ENCODE assay signal across 9 mouse cellular contexts in genomic region chr15:98170365-98170764, GRCm38 (mm10). TPM values are rescaled to one million over a fixed set of nuclear protein-coding genes. Genes with fewer than 3 reads are reported as not detected.
DNase-seq lines count a peak whose midpoint lies in the region; ATAC-seq and TF ChIP-seq lines count a peak whose summit lies in the region.
"Had no signal": no experiment of that assay in that cellular context is flagged by ENCODE, and none has a peak within 500 bp of the region (broad histone marks: within the 10 kb centered on the region; RNA-seq: fewer than 3 reads in every experiment).

No protein-coding gene starts in this region.

- peaks cover 10% of the 10 kb centered on the region; the same call in 1 of the 2 replicates for H3K4me1 ChIP-seq in hindbrain, postnatal 0 days (ENCODE audit: insufficient read depth, low read length)
- no peaks in the 10 kb centered on the region for H3K4me1 ChIP-seq in thymus, adult 2 months (replicated peaks; ENCODE audit: control insufficient read depth, insufficient read depth, low read length)

- H3K9me3 ChIP-seq in hindbrain, postnatal 0 days (ENCODE audit: low read length): no peaks in the 10 kb centered on the region

- no peak overlapping the region for H3K4me3 ChIP-seq in C2C12 (ENCODE audit: insufficient read depth, poor library complexity, severe bottlenecking)
- H3K4me3 ChIP-seq in hindbrain, postnatal 0 days (ENCODE audit: low read length): peak overlapping the region; percentile 58
- H3K4me3 ChIP-seq in myocyte: no peak overlapping the region
- H3K4me3 ChIP-seq in thymus, adult 2 months (ENCODE audit: control insufficient read depth, insufficient read depth, low read length): no peak overlapping the region

- WGBS in hindbrain, postnatal 0 days: 22% methylated on average over 7 of the region's 7 CpGs
- WGBS in thymus, adult 2 months: 18% methylated on average over 7 of the region's 7 CpGs

- intact Hi-C loops in heart, postnatal 25 days (cut with DNase I): loop anchor here (5.0 to 10.0 kb wide), 2 partner anchors 78 to 206 kb away; partner anchors contain the start of genes Pfkm, Senp1 and Tmem106c

- peak overlapping the region; percentile 77 for H3K4me2 ChIP-seq in hindbrain, postnatal 0 days (ENCODE audit: low read depth, low read length)
- H3K4me2 ChIP-seq in myocyte (ENCODE audit: low read depth): no peak overlapping the region

- DNase-seq in brain, embryonic 14.5 days (ENCODE audit: low read depth): peak; percentile 50
- peak; percentile 68 for DNase-seq in hindbrain, postnatal 0 days (ENCODE audit: low spot score)
- DNase-seq in thymus, adult 2 months: no peak
- no peak for DNase-seq in heart, postnatal 25 days (ENCODE audit: low spot score)
- DNase-seq in spleen, adult 18-20 months: no peak

- no peak for TF ChIP-seq POLR2A in brain, embryonic 14.5 days (IDR thresholded peaks at IDR 0.05; ENCODE audit: borderline replicate concordance, extremely low read depth, insufficient read depth, insufficient read length, poor library complexity, severe bottlenecking)
- no peak for TF ChIP-seq POLR2A in myocyte (IDR thresholded peaks at IDR 0.05; ENCODE audit: insufficient read length, low read depth)
- TF ChIP-seq POLR2A in thymus, adult 2 months (IDR thresholded peaks at IDR 0.05; ENCODE audit: control insufficient read depth, extremely low read depth, insufficient read depth, low read length, poor library complexity): no peak

- ATAC-seq in hindbrain, postnatal 0 days: no peak

- H3K79me3 ChIP-seq in C2C12 (ENCODE audit: low read depth): no peaks in the 10 kb centered on the region

- H3K79me2 ChIP-seq in C2C12 (ENCODE audit: control insufficient read depth, insufficient read depth): no peaks in the 10 kb centered on the region
- no peaks in the 10 kb centered on the region for H3K79me2 ChIP-seq in myocyte (ENCODE audit: control insufficient read depth, insufficient read depth)

- H3K27ac ChIP-seq in hindbrain, postnatal 0 days: no peak overlapping the region
- H3K27ac ChIP-seq in thymus, adult 2 months (ENCODE audit: control insufficient read depth, insufficient read depth, low read length): no peak overlapping the region
- H3K27ac ChIP-seq: liver, embryonic 14.5 days had no signal

- no peak for TF ChIP-seq CTCF in C2C12 (IDR thresholded peaks at IDR 0.05; ENCODE audit: control insufficient read depth, insufficient read depth, insufficient read length)
- no peak for TF ChIP-seq CTCF in brain, embryonic 14.5 days (IDR thresholded peaks at IDR 0.05; ENCODE audit: borderline replicate concordance, extremely low read depth, insufficient read depth, insufficient read length)
- peak; percentile 28 for TF ChIP-seq CTCF in hindbrain, postnatal 0 days (IDR thresholded peaks at IDR 0.05; ENCODE audit: low read depth)
- TF ChIP-seq CTCF in thymus, adult 2 months (IDR thresholded peaks at IDR 0.05; ENCODE audit: borderline replicate concordance, control insufficient read depth, extremely low read depth, insufficient read depth, low read length, poor library complexity): no peak

- no peaks in the 10 kb centered on the region for H3K36me3 ChIP-seq in C2C12 (ENCODE audit: control insufficient read depth, insufficient read depth)
- H3K36me3 ChIP-seq in hindbrain, postnatal 0 days (ENCODE audit: insufficient read depth, low read length): no peaks in the 10 kb centered on the region
- no peaks in the 10 kb centered on the region for H3K36me3 ChIP-seq in myocyte (ENCODE audit: control insufficient read depth, insufficient read depth)
- no peaks in the 10 kb centered on the region for H3K36me3 ChIP-seq in thymus, adult 2 months (ENCODE audit: control insufficient read depth, insufficient read depth, low read length)

- peaks cover 64% of the 10 kb centered on the region for H3K27me3 ChIP-seq in C2C12 (ENCODE audit: control insufficient read depth, insufficient read depth, insufficient read length)
- no peaks in the 10 kb centered on the region for H3K27me3 ChIP-seq in hindbrain, postnatal 0 days (ENCODE audit: insufficient read depth, low read length)
- H3K27me3 ChIP-seq in myocyte (ENCODE audit: control insufficient read depth, insufficient read depth, insufficient read length): peaks cover 64% of the 10 kb centered on the region
- peaks cover 8% of the 10 kb centered on the region; the same call in 1 of the 2 replicates for H3K27me3 ChIP-seq in thymus, adult 2 months (ENCODE audit: control insufficient read depth, insufficient read depth, low read length)

- H3K9ac ChIP-seq in hindbrain, postnatal 0 days (replicated peaks; ENCODE audit: low read length): peak overlapping the region; percentile 71; the same call in 1 of the 2 replicates
- H3K9ac ChIP-seq: liver, embryonic 14.5 days had no signal

- H3ac ChIP-seq in C2C12 (ENCODE audit: control insufficient read depth, insufficient read length, low read depth) (no peak overlapping the region), myocyte (ENCODE audit: control insufficient read depth, insufficient read length) (no peak overlapping the region)

TF ChIP-seq in C2C12, 6 proteins besides CTCF, POLR2A, EP300 and RAD21:
- TF ChIP-seq FOSL1 (IDR thresholded peaks at IDR 0.05; ENCODE audit: insufficient read depth, low read length, poor library complexity, severe bottlenecking) (no peak), MYOD1 (IDR thresholded peaks at IDR 0.05; ENCODE audit: control insufficient read depth, insufficient read length, low read depth) (peak; percentile 87), USF1 (IDR thresholded peaks at IDR 0.05; ENCODE audit: low read depth) (no peak), MYOG (IDR thresholded peaks at IDR 0.05; ENCODE audit: control insufficient read depth, extremely low read depth, insufficient read length) (no peak), MAX (IDR thresholded peaks at IDR 0.05) (peak; percentile 46)
TF ChIP-seq in C2C12: peak in this region for 2.

TF ChIP-seq in myocyte, 11 proteins besides CTCF, POLR2A, EP300 and RAD21:
- peak in 2 of 3 experiments; percentile 44 to 50 for TF ChIP-seq MYOD1 (IDR thresholded peaks at IDR 0.05; ENCODE audit: control insufficient read depth in 1 of 3, insufficient read length in 2 of 3, low read depth in 2 of 3)
- TF ChIP-seq SRF (IDR thresholded peaks at IDR 0.05; ENCODE audit: control insufficient read depth, insufficient read length, low read depth): no peak

RNA-seq across cellular contexts. Expression of gene Ccdc184, which starts 3.4 kb away (rescaled TPM):
- 1.1 TPM for polyA plus RNA-seq in C2C12 (2012; fragmentation: generic; extraction: Trizol)
- 43.2 and 59.2 TPM in 2 replicates for polyA plus RNA-seq in brain, embryonic 14.5 days (2012; rRNA removed)
- 107 and 116 TPM in 2 replicates for total RNA-seq in hindbrain, postnatal 0 days (2014; rRNA removed)
- 90.4 and 98.0 TPM in 2 replicates for polyA plus RNA-seq in hindbrain, postnatal 0 days (2015; fragmentation: Nextera tagmentation; extraction: Ambion mirVana)
- 0.05 TPM for polyA plus RNA-seq in myocyte (2012; fragmentation: generic; extraction: Trizol)
- polyA plus RNA-seq in thymus, adult 2 months (2012; rRNA removed): 1.3 TPM in 2 replicates
- total RNA-seq in heart, postnatal 25 days (2021): under 1 TPM; 0.81 to 0.91 TPM
- polyA plus RNA-seq: liver, embryonic 14.5 days had no signal

RNA-seq across cellular contexts. Expression of gene Asb8, which starts 4.9 kb away (rescaled TPM):
- polyA plus RNA-seq in C2C12 (2012; fragmentation: generic; extraction: Trizol): 39.0 TPM
- polyA plus RNA-seq in brain, embryonic 14.5 days (2012; rRNA removed): 53.9 and 60.1 TPM in 2 replicates
- total RNA-seq in hindbrain, postnatal 0 days (2014; rRNA removed): 53.3 and 71.5 TPM in 2 replicates
- 52.3 and 55.9 TPM in 2 replicates for polyA plus RNA-seq in hindbrain, postnatal 0 days (2015; fragmentation: Nextera tagmentation; extraction: Ambion mirVana)
- polyA plus RNA-seq in myocyte (2012; fragmentation: generic; extraction: Trizol): 50.3 TPM
- 52.2 and 56.9 TPM in 2 replicates for polyA plus RNA-seq in thymus, adult 2 months (2012; rRNA removed)
- total RNA-seq in heart, postnatal 25 days (2021): 100 to 1,000 TPM; 102 to 106 TPM

RNA-seq across cellular contexts. Expression of gene Olfr288, which starts 25.0 kb away (rescaled TPM):
- polyA plus RNA-seq in C2C12 (2012; fragmentation: generic; extraction: Trizol) (not detected), myocyte (2012; fragmentation: generic; extraction: Trizol) (not detected)
- polyA plus RNA-seq in brain, embryonic 14.5 days (2012; rRNA removed): not detected in 2 replicates
- not detected in 2 replicates for total RNA-seq in hindbrain, postnatal 0 days (2014; rRNA removed)
- not detected in 2 replicates for polyA plus RNA-seq in hindbrain, postnatal 0 days (2015; fragmentation: Nextera tagmentation; extraction: Ambion mirVana)
- not detected in 2 replicates for polyA plus RNA-seq in thymus, adult 2 months (2012; rRNA removed)
- not detected for total RNA-seq in heart, postnatal 25 days (2021)
- polyA plus RNA-seq: liver, embryonic 14.5 days; spleen, adult 2 months had no signal

RNA-seq across cellular contexts. Expression of gene Gm44579, which starts 50.4 kb away (rescaled TPM):
- polyA plus RNA-seq in C2C12 (2012; fragmentation: generic; extraction: Trizol): not detected
- not detected in 2 replicates for polyA plus RNA-seq in brain, embryonic 14.5 days (2012; rRNA removed)
- not detected in 2 replicates for total RNA-seq in hindbrain, postnatal 0 days (2014; rRNA removed)
- 0.08 and 0.28 TPM in 2 replicates for polyA plus RNA-seq in hindbrain, postnatal 0 days (2015; fragmentation: Nextera tagmentation; extraction: Ambion mirVana)
- polyA plus RNA-seq in myocyte (2012; fragmentation: generic; extraction: Trizol): not detected
- not detected in 2 replicates for polyA plus RNA-seq in thymus, adult 2 months (2012; rRNA removed)
- total RNA-seq in heart, postnatal 25 days (2021): not detected
- polyA plus RNA-seq: liver, embryonic 14.5 days; spleen, adult 2 months had no signal

RNA-seq across cellular contexts. Expression of gene Olfr287, which starts 50.5 kb away (rescaled TPM):
- polyA plus RNA-seq in C2C12 (2012; fragmentation: generic; extraction: Trizol): not detected
- polyA plus RNA-seq in brain, embryonic 14.5 days (2012; rRNA removed): not detected in 2 replicates
- 2.0 and 5.4 TPM in 2 replicates for total RNA-seq in hindbrain, postnatal 0 days (2014; rRNA removed)
- 2.0 and 2.3 TPM in 2 replicates for polyA plus RNA-seq in hindbrain, postnatal 0 days (2015; fragmentation: Nextera tagmentation; extraction: Ambion mirVana)
- polyA plus RNA-seq in myocyte (2012; fragmentation: generic; extraction: Trizol): not detected
- 0.22 TPM in 1 of 2 replicates, not detected in the other for polyA plus RNA-seq in thymus, adult 2 months (2012; rRNA removed)
- not detected for total RNA-seq in heart, postnatal 25 days (2021)
- polyA plus RNA-seq: liver, embryonic 14.5 days; spleen, adult 2 months had no signal

Comparison
In these comparisons a context has a peak if more than half of its experiments do, and no peak if none do; other contexts are left out.
1. DNase-seq: peak in brain, embryonic 14.5 days (single experiment) and hindbrain, postnatal 0 days (single experiment); none in thymus, adult 2 months (single experiment), heart, postnatal 25 days (single experiment) and spleen, adult 18-20 months (0 of 2).
2. RNA of gene Ccdc184, which starts 3.4 kb away (polyA plus RNA-seq): 90.4 to 98.0 TPM in hindbrain, postnatal 0 days and 43.2 to 59.2 TPM in brain, embryonic 14.5 days; 1.3 TPM in thymus, adult 2 months, 1.1 TPM in C2C12 (single experiment) and 0.05 TPM in myocyte (single experiment); every median in the first group is over 10 times any median in the second.